Mouse (Mus musculus) stomach, postnatal 0 days (tissue): ENCODE results near the gene Isoc2a.

ENCODE experiments used
- CTCF ChIP-seq: IDR thresholded peaks from 2 replicates; pipeline ENCODE4 v1.5.1; 2016; ENCODE audit warnings: antibody characterized with exemption, low read depth, mild to moderate bottlenecking, moderate library complexity
- EP300 ChIP-seq: optimal IDR thresholded peaks from 2 replicates; pipeline ENCODE3; 2016; ENCODE audit warnings: antibody characterized with exemption

DNA sequence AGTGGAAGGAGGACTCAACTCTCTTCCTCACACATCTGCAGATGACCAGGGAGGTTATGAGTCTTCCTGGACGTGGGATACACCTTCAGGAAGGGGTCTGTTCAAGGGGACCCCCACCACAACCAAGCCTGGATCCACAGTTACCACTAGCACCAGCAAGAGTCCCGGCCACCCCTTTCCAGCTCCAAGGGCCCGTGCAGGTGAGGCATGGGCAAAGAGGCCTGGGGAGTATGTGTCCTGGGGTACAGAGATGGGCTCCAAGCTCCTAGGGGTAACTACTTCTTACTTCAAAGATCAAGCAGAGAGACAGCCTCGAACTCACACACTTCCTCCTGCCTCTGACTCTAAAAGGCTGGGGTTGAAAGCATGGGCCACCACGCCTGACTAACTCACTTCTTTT is 65.7 kb downstream of the Isoc2a start:
- TF ChIP-seq EP300 (no peak), CTCF (no peak)
